Mouse (Mus musculus): ENCODE data around the gene Cpm.
"Not testable (repeated sequence)": the region's sequence is repeated elsewhere in the genome, so short reads cannot be mapped to it uniquely, and the experiment has no call there.

Cpm gene

DNA sequence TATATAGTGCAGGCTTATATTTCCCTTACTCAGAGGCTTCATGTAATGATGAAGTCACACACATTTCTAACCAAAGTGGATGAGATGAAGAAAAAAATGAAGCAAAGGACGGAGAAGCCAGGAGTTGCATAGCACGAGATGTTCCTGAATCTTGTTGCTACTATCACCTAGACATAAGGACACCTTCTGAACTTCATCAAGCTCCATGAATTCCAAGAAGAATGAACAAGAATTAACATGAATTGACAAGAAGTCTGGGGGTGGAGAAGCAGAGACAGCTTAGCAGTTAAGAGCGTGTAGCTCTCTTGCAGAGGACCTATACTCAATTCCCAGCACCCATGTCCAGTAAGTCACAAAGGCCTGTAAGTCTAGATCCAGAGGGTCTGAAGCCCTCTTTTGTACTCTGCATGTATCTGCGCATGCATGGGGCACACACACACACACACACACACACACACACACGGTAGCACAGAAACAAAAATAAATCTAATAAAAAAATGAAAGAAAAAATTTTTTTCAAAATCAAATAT is 36.2 kb upstream of the Cpm start:
- no peak for DNase-seq (ENCODE audit: extremely low read depth, low read depth, low spot score)

GRCm38 (mm10) chr10:117593857-117594256 is 35.4 kb upstream of the Cpm start:
- DNase-seq (ENCODE audit: extremely low read depth, low read depth, low spot score) = no peak

DNA sequence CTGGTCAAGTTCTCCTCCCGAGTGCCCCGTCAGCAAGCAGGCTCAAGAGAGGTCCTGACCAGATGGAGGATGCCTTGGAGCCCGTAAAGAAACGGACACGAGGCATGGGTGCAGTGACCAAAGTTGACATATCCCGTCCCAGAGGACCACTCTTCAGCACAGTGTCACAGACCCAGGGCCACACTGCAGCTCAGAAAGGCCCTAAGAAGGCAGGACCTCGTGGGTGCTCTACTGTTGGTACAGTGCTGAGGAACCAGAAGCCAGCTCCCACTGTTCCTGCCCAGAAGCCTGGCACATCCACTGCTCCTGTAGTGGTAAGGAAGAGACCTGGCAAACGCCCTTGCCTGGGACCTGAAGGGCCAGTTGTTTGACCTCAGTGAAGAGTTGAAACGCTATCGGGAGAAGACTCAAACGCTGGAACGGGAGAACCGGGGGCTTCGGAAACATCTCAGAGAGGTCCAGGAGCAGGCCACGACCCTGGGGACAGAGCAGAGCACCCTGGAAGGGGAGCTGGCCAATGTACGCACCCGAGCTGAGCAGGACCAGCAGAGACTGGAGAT is 34.9 kb upstream of the Cpm start:
- DNase-seq (ENCODE audit: extremely low read depth, low read depth, low spot score) = no peak

DNA sequence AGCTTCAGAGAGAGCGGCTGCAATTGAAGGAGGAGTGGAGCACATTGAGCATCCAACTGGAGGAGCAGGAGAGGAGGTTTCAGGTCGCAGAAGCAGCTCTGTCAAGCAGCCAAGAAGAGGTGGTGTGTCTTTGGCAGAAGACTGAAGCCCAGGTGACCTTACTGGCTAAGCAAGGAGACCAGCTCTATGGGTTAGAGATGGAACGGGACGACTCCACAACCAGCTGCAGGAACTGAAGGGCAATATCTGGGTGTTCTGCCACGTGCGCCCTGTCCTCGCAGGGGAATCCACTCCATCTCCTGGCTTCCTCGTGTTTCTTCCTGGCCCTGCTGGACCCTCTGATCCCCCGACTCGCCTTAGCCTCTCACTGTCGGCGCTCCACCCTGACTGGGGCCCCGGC is 34.4 kb upstream of the Cpm start:
- DNase-seq (ENCODE audit: extremely low read depth, low read depth, low spot score) = no peak

GRCm38 (mm10) chr10:117595442-117596164 is 33.7 kb upstream of the Cpm start:
- no peak for DNase-seq (ENCODE audit: extremely low read depth, low read depth, low spot score)

- DNase-seq (ENCODE audit: extremely low read depth, low read depth, low spot score) = no peak
These were observed 33.0 kb upstream of the Cpm start for GRCm38 (mm10) chr10:117596165-117596735.

- DNase-seq (ENCODE audit: extremely low read depth, low read depth, low spot score) = no peak
These were observed 32.5 kb upstream of the Cpm start for GRCm38 (mm10) chr10:117596771-117597324.

- DNase-seq (ENCODE audit: extremely low read depth, low read depth, low spot score) = not testable (repeated sequence)
These were observed 31.7 kb upstream of the Cpm start for GRCm38 (mm10) chr10:117597371-117598265.

DNA sequence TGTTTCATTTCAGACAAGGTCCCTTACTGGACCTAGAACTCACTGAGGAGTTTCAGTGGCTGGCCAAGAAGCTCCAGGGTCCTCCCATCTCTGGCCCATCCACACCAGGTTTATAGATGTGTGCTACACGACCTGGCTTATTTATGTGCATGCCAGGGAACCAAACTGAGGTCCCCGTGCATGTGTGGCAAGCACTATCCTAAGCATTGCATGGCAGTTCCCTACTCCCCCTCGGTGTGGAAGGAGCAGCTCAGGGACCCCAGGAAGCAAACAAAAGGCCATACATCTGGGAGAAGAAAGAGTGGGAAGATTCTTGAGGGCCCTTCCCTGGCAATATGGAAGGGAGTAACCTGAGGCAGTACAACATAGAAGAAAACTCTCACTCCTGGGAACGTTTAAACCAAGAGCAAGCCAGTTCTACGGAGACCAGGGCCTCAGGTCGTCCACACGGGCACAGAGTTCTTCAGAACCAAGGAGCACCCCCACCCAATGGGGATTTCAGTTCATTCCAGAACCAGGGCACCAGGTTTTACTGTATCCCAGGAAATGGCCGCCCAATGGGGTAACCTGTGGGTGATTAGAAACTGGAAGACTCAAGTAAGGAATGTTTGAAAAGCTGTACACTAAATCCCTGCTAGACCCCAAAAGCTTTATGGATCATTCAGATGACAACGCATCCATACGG is 30.9 kb upstream of the Cpm start:
- DNase-seq (ENCODE audit: extremely low read depth, low read depth, low spot score) = no peak

DNA sequence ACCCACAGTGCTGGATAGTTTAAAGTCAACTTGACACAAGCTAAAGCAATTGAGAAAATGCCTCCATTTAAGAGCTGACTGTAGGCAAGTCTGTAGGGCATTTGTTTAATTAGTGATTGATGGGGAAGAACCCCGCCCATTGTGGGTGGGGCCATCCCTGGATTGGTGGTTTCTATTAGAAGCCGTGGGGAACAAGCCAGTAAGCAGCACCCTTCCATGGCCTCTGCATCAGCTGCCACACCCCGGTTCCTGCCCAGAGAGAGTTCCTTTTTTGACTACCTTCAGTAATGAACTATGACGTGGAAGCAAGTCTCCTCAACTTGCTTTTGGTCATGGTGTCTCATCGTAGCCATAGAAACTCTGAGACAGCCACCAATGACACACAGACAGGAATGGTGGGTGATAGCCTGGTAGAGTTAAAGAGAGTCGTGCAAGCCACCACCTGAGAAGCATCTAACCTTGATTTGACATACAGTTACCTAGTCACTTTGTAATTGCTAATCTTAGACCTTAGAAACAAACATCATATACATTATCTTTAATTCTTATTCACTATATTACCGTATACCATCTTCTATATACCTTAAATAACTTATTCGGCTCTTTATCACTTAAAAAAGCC is 30.2 kb upstream of the Cpm start:
- not testable (repeated sequence) for DNase-seq (ENCODE audit: extremely low read depth, low read depth, low spot score)

DNA sequence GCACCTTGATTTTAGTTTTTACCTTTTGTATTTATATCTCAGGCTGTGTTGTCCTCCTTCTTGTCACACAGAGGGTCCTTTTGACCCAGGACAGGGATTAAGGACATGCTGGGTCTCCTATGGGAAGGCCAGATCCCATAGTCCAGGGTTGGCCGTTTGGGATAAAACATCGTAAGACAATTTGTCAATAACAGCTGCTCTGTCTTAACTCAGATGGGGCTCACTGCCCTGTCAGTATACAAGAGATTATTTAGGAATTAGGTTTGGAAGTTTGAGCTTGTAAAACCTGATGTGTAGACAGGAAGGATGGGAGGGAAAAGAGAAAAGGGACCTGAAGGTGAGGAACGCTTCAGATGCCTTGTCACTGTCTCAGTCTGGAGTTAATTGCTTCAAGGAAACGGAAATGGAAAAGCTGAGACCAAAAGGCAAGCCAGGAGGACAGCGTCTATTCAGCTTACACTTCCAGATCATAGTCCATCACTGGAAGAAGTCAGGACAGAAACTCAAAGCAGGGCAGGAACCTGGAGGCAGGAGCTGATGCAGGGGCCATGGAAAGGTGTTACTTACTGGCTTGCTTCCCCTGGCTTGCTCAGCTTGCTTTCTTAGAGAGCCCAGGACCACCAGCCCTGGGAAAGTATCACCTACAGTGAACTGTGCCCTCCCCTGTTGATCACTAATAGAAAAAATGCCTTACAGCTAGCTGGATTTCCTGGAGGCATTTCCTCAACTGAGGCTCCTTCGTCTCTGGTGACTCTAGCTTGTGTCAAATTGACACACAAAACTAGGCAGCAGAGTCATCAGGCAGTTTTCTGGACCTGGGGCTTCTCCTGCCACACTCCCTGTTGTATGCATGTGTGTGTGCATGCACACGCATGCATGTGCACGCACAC is 27.9 kb upstream of the Cpm start:
- DNase-seq (ENCODE audit: extremely low read depth, low read depth, low spot score) = no peak

DNA sequence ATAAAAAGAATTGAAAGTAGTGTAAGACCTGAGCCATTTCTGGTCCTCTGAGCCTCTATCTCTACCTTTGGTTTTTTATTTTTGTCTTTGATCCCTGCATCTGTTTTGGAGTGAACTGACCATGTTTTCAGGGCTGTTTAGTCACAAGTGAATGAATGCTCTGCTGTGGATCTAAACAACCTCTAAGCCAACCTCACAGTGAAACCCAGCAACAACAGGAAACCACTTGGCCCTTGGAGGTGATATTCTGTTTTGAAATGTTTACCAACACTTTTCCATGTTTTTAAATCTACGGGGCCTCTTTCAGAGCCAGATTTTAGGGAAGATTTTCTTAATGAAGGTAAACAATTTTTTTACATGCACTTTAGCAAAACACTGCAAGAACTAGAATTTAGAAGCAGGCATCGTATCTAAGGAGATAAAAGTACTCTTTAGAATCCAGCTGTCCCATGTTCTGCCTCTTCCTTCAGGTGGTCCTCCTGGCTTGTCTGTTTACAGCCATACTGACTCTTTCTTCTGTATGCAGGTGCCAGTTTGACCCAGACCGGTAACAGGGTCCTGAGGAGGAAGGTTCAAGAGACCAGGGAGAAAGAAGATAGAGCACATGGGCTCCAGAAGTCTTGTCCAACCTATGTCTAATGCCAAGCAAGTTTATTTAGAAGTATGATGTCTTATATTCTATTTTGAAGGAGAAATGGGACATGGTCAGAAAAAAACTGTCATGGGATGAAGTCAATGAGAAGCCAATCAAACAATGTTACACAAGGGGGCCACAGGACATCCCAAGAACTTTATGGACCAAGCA is 26.8 kb upstream of the Cpm start:
- no peak for DNase-seq (ENCODE audit: extremely low read depth, low read depth, low spot score)

DNA sequence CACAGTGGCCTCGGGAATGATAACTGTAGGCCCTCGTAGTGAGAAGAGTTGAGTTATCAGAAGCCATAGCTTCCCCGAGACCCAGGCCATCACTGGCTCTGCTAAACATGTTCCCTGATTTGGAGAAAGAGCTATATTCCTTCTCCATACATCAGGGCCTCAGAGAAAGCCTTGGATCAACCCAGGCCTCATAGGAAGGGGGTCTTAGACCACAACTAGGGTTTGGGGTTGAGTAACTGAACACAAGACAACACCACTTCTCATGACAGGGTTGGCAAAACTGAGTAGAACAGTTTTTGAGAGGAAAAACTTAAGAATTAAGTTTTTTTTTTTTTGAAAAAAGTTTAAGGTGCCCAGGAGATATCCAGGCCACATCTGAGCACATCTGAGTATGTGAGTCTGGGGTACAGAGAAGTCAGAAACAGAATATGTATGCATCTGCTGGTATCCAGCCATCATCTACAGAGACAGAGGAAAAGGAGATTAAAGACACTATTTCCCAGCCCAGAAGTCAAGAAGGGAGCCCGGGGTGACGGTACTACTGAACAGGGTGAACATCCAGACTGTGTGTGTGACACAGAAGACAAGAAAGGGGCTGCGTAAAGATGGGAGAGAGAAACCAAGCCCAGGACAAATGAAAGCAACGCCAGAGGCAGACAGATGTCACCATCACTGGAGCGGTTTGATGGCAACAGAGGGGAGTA is 26.0 kb upstream of the Cpm start:
- no peak for DNase-seq (ENCODE audit: extremely low read depth, low read depth, low spot score)

- DNase-seq (ENCODE audit: extremely low read depth, low read depth, low spot score) = no peak
These were observed 25.3 kb upstream of the Cpm start for GRCm38 (mm10) chr10:117603834-117604623.

DNA sequence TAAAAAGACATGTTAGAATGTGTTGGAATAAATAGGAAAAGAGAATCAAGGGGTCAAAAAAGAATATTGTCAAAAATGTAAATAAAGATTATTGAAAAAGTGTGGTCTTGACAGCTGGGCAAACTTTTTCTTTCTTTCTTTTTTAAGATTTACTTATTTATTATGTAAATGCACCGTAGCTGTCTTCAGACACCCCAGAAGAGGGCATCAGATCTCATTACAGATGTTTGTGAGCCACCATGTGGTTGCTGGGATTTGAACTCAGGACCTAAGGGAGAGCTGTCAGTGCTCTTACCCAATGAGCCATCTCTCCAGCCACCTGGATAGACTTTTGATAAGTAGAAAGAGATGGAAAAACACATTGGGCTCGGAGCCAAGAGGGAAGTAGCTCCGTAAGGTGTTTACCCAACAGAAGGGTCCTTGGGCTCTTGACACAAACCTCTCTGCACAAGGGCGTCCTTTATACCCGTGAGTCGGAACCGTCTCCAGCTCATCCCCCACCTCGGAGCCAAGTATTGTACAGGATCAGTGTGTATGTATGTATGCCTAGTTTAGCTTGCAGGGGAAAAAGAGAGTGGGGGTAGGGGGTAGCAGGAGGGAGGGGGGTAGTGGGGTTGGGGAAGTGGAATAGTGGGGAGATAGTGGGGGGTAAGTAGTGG is 24.5 kb upstream of the Cpm start:
- no peak for DNase-seq (ENCODE audit: extremely low read depth, low read depth, low spot score)
